Mouse (Mus musculus): ENCODE measurements around the gene Ces3b.

DNA sequence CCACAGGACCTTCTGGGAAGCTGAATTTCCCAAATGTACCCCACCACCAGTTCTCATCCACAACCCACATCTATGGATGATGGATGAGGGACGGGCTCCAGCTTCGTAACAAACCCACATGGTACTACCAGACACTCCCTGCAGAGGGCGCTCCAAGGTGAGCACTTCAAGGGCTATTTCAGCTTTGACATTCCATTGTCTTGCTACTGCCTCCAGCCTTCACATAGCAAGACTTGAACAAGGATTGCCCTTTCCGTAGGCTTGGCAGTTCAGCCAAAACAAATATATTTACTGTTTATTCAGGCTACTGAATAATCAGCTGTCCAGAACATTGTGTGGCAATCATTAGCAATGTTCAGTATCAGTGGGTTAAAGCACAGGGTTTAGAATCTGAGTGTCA, 54.9 kb downstream of the Ces3b start:
- TF ChIP-seq CTCF (conservative IDR thresholded peaks at IDR 0.05 in 1 of 2, IDR thresholded peaks at IDR 0.05 in 1 of 2; ENCODE audit: low read depth in 2 of 2, low read length in 2 of 2) (peak; percentile 85 to 97), MXI1 (IDR thresholded peaks at IDR 0.05; ENCODE audit: low read depth, low read length) (no peak), MAX (IDR thresholded peaks at IDR 0.05; ENCODE audit: low read length) (no peak; the same call in 1 of the 2 replicates), HCFC1 (IDR thresholded peaks at IDR 0.05; ENCODE audit: low read depth, low read length) (no peak), ELF1 (IDR thresholded peaks at IDR 0.05; ENCODE audit: low read depth, low read length) (no peak), USF2 (conservative IDR thresholded peaks at IDR 0.05; ENCODE audit: low read depth, low read length) (no peak), NRF1 (IDR thresholded peaks at IDR 0.05; ENCODE audit: low read depth, low read length) (no peak)

All from CH12.LX (cell line).